Mouse (Mus musculus): ENCODE measurements at regions not wholly inside any gene's neighbourhood (a gene's known extent, or its start where the extent isn't known, plus 50 kb on each side); places are given as distances from the start of the nearest gene placed in this dataset.

DNA sequence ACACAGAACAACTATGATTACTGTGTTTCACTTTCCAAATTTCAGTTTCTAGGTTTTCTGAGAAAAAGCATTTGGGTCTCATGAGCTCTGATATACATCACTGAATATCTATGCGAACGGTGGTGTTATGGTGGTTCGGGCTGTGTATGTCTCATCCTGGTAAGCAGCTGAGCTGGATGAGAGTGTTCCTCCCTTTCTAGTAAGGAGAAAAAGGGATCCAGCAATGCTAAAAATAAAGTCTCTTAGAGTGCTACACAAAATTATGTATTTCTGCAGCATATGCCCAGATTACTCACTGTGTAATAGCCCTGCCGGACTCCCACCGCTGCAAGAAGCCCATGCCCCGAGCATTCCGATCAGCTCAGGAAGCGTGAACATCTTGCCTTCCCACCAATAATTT is 173.4 kb upstream of the Ppargc1a start:
- no peak for DNase-seq

DNA sequence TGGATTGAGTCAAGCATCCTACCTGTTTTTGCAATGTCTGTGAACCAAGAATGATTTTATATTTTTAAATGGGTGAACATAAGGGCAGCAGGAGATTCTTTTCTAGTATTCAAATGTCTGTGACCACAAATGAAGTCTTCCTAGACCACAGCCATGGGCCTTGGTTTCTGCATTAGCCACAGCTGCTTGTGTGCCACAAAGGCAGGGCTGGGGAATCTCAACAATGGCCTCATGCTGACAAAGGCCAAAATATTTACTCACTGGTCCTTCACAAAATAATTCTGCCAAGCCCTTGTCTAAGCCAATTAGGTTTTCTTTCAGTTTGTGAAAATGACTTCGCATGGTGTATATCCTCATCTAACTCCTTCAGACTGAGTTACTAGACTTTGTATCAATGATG is 162.7 kb upstream of the Ppargc1a start:
- DNase-seq = no peak

DNA sequence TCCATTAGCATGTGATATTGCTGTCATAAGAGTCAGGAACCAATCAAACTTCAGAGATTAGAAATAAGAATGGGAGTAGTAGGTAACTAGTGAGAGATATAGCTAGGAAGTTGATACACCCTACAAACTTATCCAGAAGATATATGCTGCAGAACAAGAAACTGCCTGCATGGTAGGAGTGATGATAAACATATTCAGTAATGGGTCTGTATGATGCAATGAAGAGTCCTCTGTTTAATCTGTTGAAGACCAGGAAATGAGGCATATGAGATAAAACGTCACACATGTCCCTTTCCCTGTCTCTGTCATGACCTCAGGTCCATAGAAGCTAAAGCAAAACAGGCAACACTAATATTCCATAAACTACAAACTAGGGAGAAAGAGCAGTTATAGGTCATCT is 162.2 kb upstream of the Ppargc1a start:
- no peak for DNase-seq

DNA sequence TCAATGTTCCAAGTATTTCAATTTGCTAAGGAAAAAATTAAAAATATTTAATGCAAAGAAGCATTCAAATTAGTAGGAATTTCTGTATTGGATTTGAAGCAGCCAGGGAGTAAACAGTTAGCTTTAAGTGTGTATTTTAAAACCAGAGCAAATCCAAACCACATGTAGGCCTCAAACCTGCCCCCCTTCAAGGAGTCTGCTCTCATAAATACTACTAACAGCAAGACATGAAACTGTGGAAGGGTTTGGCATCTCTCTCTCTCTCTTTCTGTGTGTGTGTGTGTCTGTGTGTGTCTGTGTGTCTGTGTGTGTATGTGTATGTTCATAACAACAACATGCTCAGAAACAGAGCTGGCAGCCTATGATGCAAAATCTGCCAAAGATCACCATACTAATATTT is 159.2 kb upstream of the Ppargc1a start:
- no peak for DNase-seq

DNA sequence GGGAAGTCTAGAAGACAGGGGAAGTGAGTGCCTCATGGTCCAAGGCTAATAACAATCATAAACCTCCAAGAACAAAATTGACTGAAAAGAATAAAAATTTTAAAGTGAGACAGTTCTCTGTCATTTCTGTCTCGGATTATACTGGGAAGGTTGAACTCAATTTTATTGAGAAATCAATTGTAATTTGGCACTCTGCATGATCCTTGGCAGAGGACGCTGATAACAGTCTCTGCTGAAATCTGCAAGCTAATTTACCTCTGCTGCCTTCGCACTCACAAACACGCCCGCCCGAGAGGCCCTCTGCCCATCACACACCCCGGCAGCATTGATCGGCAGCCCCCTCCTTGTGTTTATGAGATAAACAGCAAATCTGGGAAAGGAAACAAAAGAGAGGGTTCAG is 151.4 kb upstream of the Ppargc1a start:
- DNase-seq = no peak

DNA sequence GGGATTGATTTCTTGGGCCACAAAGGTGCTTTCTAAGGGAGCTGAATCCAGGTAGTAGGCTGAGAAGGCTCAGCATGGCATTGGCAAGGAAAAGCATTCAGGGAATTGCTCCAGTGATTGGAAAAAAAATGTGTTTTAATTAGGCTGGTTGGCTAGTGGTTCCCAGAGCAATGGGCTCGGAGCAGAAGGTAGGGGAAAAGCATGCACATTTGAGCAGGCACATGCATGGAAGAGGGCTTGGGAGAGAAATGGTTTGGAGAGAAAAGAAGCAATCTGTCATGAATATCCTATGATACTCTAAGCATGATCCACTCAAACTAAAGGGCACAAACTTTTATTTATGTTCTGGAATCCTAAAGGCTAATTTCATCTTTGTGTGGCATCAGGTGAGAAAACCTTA is 150.9 kb upstream of the Ppargc1a start:
- no peak for DNase-seq

DNA sequence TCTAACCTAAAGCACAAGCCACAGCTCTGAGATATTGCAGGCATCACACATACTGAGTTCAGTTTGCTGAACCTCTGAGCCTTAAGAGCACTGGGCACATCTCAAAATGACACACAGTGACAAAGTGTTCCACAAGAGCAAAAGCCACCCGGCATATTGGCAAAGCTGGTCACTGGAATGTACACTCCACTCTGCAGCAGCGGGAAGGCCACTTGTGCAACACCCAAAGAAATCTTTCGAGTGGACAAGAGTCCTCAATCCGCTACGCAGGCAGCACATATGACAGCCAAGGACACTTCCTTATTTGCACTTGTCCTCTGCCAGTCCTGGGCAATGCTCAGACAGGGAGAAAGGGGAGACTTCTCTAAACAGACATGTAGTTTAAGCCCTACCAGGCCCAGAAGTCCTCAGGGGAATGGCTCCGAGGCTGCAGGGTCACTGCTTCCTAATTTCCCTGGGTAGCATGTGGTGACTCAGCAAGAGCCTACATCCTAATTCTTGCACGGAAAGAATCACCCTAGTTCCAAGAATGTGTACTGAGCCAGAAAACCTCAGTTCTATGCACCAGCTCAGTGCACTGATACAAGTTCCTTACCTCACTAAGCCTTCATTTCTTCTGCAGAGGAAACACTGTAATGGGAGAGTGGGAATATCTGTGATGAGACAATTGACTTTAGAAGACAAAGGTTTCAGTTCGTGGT is 144.5 kb upstream of the Ppargc1a start:
- DNase-seq = no peak

DNA sequence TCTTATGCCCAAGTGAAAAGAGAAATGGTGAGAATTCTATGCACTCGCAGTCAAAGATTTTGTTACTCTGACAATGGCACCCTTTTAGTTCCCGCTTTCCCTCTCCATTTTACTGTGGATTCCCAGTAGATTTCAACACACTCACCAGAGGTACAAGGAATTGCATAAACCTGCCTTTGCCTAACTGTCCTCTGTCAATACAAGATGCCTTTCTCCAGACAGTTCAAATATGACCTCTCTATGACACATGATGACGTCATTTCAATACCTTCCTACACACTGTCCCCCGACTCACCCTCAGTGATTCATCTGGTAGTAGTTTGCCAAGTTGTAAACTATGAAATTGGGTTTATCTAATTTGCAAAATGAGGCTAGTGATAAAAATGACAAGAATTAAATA is 143.1 kb upstream of the Ppargc1a start:
- no peak for DNase-seq

DNA sequence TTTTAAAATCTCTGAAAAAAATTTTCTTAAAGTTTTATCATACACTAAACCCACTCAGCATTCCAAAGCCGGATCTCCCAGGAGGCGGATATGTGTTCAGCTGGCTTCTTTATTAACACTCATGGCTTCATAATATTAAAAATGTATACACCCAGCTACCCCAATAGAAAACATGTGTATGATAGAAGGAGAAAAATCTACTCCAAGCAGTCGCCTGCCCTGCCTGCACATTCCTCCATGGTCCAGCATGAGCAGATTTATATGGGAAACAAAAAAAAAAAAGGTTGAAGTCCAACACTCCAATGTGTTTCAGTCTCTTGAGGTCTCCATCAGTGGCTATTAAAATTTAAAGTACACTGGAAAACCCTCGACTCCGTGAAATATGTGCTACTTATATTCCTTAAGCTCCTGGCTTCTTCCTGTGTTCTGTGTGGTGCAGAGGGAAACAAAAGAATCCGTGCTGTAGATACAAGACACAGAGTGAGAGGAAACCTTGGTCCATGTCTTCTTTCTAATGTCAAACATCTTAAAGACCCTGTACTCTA is 142.0 kb upstream of the Ppargc1a start:
- no peak for DNase-seq

DNA sequence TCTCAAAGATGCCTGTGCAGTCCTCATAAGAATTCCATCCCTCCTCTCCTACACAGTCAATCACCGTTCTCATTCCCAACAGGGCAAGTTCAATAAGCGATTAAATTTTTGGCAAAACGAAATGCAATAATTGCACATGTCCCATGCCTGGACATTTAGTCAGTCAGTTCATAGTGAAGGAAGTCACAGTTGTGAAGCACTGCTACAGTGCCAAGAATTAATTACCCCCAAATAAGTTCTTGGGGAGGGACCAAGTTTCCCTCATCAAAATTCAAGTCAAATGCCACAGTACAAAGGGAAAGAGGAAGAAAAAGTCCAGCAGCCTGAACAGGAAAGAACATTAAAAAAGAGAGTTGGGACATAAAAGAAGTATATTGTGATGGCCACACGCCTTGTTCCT is 112.4 kb upstream of the Ppargc1a start:
- DNase-seq = peak; percentile 25

DNA sequence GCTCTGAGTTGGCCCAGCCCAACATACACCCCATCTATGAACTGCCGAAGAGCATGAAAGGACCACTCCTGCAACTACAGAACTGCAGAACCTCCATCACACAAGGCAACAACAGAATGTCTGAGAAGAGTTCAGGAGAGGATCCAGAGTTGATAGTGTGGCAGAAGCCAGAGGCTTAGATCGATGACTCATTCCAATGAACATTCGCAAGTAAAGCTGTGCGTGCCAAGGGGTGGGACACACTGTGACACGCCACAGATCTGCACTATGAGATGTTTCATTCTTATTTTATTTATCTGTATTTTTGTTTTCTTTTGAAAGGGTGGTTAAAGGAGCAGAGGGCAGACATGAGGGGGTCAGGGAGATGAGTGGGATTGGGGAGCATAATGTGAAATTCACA is 103.7 kb upstream of the Ppargc1a start:
- no peak for DNase-seq

DNA sequence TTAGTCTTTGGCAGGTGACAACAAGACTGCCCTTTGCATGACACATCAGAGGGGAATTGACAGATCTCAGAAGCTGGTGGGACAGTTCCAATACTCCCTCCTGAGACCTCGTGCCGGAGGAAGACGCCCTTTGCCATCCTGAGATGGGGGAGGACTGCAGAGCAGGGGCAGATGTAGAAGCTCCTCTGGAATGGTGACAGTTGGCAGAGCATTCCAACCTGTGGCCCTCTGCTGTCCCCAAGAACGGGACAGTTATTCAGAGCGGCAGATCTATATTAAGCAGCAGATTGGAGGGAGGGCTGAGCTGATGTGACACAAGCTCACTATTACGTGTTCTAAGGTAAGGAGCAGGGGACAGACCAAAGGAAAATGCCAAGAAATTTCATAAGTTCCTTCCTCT is 97.7 kb upstream of the Ppargc1a start:
- DNase-seq = no peak

DNA sequence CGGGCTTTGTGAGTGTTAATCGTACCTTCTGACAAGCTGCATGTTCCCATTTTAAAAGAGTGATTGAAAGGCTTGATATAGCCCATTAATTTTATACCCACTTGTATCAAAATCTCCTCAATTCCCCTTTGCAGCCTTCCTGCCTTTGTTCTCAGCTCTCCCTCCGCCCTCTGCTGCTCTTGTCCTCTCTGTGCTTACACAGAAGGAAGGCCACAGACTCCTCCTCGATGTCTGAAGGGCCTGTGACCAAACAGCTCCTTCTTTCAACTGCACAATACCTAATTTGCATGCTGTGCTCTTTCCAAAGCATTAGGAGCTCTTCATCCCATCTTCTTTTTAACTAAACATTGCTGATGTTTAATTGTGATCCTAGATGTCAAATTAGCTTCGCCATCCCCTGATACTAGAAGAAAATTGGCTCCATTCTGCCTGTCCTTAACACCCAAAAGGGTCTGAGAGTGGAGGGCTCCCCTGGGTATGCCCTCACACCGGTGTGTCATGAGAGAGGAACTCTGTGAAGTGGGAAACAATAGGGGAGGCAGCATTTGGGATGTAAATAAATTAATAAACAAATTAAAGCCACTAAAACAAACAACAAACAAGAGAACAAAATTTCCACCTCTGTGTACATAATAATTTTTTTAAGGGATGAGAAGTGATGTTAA is 90.8 kb upstream of the Ppargc1a start:
- no peak for DNase-seq

DNA sequence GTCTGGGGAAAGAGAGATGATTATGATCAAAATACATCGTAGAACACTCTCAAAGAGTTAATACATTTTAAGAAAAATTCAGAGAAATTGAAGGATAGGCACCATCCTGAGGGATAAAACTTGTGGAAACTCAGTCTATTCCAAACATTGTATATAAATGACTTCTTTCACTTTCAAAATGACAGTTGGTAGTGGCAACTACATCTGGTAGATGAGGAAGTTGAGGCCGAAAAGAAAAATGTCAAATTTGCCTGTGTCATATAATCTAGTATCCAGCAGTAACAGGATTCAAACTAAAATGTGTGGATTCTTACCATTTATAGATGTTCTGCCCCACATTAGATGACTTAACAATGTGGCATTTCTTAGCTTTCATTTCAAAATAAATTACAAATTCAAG is 86.0 kb upstream of the Ppargc1a start:
- DNase-seq = no peak

DNA sequence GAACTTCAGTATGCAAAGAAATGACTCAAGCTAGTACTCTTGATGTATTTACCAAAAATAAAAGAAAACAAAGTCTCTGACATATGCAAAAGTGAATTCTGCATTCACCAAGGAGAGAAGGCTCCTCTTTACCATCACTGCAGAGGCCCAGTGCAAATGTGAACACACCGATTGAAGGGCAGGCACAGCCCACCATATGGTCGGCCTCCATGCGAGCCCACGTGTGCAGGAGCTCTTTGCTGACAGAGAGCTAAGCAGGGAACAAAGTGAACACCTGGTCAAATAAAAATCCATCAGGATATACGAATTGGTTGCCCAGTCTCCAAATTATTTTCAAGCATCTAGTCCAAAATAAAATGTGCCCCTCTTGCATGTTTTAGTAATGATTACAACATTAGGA is 56.9 kb upstream of the Ppargc1a start:
- peak; percentile 17 for DNase-seq
